Mouse (Mus musculus): ENCODE measurements around the gene Twsg1.

Twsg1 gene

GRCm38 (mm10) chr17:65885697-65886529, 65.1 kb downstream of the Twsg1 start, which contains the start of gene Ralbp1:
TSS of gene Ralbp1 (minus strand) at chr17:65885798.
- DNase-seq (ENCODE audit: low spot score in 2 of 2) = no peak

DNA sequence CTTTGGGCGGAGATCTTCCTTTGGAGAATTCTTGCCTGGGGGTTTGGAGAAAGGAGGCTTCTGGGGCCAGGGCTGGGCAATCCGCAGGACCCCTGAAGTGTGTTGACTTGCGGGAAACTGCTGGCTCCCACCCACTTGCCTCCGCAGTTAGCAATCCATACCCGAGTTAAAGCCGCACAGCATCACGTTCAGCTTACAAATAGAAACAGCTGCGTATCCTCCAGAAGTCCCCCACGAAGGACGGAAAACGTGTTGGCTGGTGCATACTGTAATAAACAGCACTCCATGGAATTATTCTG, 65.7 kb downstream of the Twsg1 start:
- no peak for DNase-seq (ENCODE audit: low spot score in 2 of 2)

DNA sequence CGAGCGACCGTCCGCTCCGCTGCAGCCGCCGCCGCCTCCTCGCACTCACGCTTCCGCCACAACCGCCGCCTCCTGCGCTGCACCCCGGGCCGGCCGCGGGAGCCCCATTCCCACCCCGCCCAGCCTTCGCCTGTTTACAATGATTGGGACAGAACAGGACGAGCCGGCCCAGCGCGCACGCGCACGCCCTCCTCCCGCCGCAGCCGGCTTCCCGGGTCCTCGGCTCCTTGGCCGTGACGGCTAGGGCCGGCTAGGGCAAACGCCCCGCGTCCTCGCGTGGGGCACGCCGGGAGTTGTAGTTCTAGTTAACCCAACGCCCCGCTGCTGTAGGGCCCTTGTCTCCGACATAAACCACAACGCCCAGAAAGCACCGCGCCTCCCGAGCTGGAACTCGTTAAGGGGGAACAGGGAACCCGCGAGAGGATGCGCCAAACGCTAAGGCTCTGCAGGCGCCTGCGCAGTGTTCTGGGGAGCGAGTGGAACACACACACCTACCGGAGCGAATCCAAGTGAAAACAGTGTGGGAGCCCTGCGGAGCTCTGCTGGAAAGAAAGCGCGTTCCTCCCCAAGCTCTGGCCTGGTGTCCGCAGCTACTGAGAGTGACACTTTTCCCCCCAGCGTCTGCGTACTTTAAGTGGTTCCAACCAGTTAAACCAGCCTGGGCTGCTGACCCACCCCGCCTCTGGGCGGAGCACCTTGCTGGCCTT, 66.2 kb downstream of the Twsg1 start:
- DNase-seq (ENCODE audit: low spot score in 2 of 2) = peak; percentile 99 to 100

GRCm38 (mm10) chr17:65884061-65884669, 66.9 kb downstream of the Twsg1 start:
- DNase-seq (ENCODE audit: low spot score in 2 of 2) = no peak

GRCm38 (mm10) chr17:65877026-65877425, 74.0 kb downstream of the Twsg1 start:
- DNase-seq (ENCODE audit: low spot score in 2 of 2) = no peak

DNA sequence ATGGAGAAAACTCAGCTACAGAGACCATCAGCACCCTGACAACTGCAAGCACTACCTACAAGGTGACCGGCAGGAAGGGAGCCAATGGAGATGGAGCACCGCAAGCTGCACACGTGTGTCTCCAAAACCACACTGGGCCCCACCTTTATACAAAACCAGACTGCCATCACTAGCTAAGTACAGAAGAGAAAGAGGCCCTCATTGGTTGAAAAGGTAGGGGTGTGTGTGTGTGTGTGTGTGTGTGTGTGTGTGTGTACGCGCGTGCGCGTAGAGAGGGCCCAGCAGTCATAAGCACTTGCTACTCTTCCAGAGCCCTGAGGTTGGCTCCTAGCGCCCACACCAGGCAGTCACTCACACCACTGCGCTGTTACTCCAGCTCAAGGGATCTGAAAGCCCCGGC, 77.2 kb downstream of the Twsg1 start:
- no peak for DNase-seq (ENCODE audit: low spot score in 2 of 2)

GRCm38 (mm10) chr17:65873156-65873555, 77.9 kb downstream of the Twsg1 start:
- no peak for DNase-seq (ENCODE audit: low spot score in 2 of 2)

- no peak for DNase-seq (ENCODE audit: low spot score in 2 of 2)
Observed at GRCm38 (mm10) chr17:65872652-65873051, 78.4 kb downstream of the Twsg1 start.

GRCm38 (mm10) chr17:65872051-65872450, 79.0 kb downstream of the Twsg1 start:
- no peak for DNase-seq (ENCODE audit: low spot score in 2 of 2)

Measured in right cerebral cortex, postnatal 36 days (tissue).